Mouse (Mus musculus): ENCODE results near the gene Scrn3.
A peak's percentile ranks its signal among the peaks of the same experiment; 100 is the strongest.

Scrn3 gene

DNA sequence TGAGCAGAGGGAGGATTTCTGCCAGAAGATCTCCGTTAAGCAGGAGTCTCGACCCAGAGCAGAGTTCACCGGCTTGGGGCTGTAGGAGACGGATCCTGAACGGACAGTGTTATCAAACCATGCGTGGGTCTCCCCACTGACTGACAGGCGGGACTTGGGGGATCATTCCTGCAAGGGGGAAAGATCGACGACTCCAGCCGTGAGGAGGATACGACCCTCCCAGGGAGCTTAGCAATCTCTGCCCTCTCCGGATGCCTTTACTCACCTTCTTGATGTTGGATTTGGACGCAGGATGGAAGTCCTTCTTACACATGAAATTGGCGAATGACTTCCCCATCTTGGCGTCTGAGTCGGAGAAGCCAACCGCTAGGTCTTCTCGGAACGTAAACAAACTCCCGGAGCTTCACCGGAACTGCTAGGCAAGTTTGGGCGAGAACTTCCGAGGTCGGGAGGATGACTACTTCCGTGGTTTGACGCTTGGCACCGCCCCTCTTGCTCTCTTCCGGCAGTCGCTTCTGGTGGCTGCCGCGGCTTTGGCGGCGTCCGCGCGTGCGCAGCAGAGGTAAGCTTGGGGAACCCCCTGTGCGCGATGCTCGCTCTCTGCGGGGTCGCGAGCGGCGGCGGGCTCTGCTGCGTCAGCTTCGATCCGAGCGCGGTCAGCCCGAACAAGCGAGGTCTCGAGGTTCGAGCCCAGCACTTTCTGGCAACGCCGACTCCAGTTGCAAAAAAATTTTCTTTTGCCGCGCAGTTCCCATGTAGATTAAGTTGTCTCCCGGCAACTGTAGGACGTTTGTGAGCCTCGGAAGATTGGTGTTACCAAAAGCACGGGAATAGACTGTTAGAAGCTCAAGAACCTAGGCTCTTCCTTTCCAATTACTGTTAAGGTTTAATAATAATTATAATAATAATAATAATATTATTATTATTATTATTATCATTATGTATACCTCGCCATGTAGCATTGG lies at the start of gene Scrn3, which contains the start of gene Cir1:
TSS of gene Scrn3 (plus strand) at position 450 of the 965 bp plus-strand sequence.
TSS of gene Cir1 (minus strand) at position 550 of the 965 bp plus-strand sequence.
- peak; percentile 96 to 97 for DNase-seq (ENCODE audit: inconsistent age in 2 of 2, low spot score in 1 of 2)

DNA sequence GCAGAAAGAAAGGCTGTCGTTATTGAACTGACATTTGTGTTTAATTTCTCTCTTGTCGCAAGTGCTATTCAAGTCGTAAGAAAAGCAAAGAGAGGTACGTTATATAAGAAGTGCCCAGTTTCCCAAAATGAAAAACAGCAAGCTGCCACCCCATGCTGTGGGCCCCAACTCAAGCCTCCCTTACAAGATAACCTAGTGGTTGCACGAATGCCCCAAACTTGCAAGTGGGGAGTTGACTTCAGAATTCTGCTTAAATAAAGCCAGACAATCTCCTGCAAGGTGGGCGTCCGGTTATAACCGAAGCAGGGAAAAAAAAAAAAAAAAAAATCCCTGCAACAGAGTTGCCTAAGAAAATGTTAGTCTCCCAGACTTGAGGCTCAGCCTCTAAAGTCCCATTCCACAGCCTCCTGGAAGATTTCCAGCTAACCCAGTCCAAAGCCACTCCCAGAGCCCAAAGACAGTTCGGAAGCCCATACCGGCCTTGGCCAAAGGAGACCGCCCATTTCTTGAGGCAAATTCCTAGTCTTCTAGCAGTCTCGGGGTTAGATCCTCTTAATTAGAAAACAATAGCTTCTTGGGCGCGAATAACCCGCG lies 49.1 kb upstream of the Scrn3 start:
- peak in 1 of 2 experiments; percentile 31 for DNase-seq (ENCODE audit: inconsistent age in 2 of 2, low spot score in 1 of 2)

DNA sequence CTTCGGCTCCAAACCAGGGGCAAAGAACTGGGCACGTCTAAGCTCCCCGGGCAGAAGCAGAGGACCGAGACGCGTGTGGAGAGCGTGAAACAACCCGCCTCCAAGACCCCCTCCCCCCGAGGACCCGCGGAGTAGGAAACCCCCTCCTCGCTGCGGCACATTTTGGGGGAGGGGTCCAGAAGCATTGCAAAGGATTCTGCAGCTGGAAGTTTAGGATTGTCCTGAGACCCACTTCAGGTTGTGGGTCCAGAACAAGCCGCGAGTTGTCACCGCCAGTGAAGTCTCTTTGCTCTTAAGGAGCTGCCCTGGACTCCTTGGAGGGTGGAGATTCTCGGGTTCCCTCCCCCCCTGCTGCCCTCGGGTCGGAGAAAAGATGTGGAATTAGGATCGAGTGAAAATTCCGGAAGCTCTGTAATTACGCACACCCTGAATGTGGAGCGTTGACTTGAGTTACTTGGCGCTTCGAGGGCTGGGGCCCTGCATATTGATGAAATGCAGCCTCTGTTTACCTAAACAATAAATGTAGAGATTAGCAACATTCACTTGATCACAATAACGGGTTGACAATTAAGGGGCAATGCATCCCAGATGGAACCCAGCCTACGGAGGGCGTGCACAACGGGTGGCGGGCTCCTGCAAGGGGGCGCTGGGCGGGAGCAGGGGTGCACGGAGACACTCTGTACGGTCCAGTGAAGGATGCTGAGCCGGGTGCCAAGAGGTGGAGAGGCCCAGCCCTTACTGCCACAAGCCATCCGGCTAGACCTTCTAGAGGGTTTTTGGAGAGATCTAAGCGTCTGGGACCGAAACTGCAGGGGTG lies 48.4 kb upstream of the Scrn3 start:
- peak in 1 of 2 experiments; percentile 30 for DNase-seq (ENCODE audit: inconsistent age in 2 of 2, low spot score in 1 of 2)

DNA sequence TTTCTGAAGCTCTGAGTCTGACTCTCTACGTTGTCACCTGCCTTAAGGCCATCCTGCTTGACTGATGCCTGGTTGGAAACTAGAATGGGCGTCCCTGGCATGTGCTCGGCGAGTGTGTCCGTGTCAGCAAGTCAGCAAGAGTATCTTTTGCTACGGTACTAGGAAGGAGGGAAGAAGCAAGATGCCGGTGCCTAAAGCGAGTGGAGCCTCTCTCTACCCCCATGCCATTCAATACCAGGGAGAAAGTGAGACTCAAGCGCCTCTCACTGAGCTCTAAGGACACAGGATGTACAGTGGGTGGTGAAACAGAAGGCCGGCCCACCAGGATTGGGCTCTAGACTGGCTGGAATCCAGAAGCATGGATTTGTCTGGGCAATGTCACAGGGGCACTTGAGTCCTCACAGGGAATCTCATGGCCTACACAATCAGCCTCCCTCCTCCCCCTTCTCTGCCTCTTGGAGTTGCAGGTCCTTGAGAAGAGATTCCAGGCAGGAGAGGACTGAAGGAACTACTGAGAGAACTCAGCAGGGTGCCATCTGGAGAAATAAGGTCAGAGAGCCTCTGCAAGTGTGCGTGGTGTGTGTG lies 47.7 kb upstream of the Scrn3 start:
- DNase-seq (ENCODE audit: inconsistent age in 2 of 2, low spot score in 1 of 2) = peak in 1 of 2 experiments; percentile 15

DNA sequence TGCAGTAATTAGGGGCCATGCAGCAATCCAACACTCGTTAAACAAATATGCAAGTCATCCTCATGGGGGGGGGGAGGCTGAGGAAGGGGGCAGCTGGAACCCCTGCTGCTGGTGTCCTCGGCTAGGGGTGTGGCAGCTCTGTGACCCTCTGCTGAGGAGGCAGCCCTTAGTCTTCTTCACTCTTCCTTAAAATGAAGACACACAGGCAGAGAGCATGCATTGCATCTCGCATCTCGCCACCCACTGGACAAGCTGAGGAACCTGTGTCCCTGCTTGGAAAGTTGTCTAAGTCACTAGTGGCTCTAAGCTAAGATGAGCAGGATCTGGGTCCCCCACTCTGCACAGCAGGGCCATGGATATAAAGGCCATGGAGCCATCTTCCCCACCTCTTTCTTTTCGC lies 46.4 kb upstream of the Scrn3 start:
- DNase-seq (ENCODE audit: inconsistent age in 2 of 2, low spot score in 1 of 2) = peak in 1 of 2 experiments; percentile 15

DNA sequence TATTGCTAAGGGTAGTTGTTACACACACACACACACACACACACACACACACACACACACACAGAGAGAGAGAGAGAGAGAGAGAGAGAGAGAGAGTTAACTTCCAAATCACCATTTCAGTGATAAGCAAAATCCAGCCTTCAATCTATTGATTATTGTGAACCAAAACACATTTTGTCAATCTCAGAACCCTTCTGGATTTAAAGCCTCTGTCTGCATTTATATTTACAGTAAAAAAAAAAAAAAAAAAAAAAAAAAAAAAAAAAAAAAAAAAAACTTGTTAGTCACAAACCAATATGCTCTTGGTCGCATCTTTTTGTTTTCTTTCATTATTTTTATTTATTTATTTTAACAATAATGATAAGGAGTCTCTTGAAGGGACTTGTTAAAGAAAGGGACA lies 45.8 kb upstream of the Scrn3 start:
- DNase-seq (ENCODE audit: inconsistent age in 2 of 2, low spot score in 1 of 2) = no peak

DNA sequence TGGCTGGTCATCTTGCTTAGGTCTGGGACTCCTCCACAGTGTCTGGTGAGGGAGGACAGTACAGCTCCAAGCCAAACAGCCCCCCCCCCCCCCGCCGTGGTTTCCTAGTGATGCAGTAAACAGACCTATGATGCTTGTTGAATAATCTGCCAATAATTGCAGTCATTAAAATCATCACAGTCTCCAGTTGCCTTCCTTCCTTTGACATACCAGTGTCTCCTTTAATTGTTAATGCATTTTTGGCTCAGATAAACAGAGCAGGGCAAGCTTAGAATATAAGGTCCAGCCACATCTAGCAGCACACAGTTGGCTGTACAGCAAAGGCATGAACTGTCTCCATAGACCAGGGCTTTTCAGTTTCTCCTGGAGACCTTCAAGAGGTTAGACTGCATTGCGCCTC lies 45.2 kb upstream of the Scrn3 start:
- DNase-seq (ENCODE audit: inconsistent age in 2 of 2, low spot score in 1 of 2) = no peak

DNA sequence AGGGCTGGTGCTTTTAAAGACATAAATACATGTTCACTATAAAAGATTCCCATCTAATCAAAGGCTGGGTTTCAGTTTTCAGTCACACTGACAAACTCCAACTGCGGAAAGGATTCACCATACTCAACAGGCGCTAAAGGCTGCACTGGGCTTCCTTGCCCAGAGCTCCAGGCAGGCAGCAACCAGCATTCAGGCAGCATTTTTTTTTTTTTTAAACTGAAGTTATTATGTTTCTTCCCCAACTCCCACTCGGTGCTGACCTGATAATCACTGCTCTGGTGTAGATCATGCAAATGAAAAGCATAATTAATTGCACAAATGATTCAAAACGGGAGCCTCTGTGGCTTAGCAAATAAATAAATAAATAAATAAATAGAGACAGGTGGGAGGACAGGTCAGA lies 44.6 kb upstream of the Scrn3 start:
- DNase-seq (ENCODE audit: inconsistent age in 2 of 2, low spot score in 1 of 2) = peak in 1 of 2 experiments; percentile 15

DNA sequence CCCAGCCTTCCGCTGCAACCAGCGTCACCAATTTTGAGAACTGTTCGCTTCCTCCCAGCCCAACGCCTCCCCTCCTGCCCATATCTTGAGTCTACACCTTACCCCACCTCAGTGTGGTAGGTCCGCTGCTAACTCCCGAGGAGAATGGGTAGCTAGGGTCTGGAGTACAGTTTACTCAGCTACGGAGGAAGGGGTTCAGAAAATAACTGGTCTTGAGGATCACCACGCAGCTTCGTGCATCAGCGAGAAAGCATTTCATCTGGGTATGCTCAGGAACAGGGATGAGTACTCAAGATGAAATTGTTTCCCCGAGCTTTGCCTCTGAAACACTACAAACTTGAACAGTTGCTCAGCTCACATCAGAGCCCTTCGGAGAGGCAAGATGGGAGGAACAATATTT lies 44.1 kb upstream of the Scrn3 start:
- DNase-seq (ENCODE audit: inconsistent age in 2 of 2, low spot score in 1 of 2) = peak in 1 of 2 experiments; percentile 29

DNA sequence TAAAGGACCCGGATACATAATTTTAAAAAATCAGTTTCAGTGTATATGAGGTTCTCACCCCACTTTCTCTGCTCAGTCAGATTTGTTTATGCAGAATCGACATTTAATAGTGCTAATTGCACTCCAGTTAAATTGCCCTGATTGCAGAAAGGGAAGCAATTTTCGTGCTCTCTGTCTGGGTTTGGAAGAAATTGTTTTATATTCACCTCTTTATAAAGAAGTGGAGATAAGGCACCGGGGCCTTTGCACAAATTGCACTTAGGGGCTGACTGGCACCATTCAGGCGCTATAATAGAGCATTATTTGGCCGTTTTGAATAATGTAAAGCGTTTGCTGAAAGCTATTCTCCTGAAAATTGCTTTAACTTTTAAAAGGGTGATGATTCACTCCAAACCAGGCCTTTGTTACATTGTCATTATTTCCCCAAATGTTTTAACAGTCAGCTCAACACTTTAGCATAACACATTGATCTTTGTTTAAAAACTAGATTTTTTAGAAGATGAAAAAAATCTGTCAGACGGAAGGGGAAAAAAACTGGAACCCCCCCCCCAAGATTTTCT lies 43.5 kb upstream of the Scrn3 start:
- peak in 1 of 2 experiments; percentile 30 for DNase-seq (ENCODE audit: inconsistent age in 2 of 2, low spot score in 1 of 2)

DNA sequence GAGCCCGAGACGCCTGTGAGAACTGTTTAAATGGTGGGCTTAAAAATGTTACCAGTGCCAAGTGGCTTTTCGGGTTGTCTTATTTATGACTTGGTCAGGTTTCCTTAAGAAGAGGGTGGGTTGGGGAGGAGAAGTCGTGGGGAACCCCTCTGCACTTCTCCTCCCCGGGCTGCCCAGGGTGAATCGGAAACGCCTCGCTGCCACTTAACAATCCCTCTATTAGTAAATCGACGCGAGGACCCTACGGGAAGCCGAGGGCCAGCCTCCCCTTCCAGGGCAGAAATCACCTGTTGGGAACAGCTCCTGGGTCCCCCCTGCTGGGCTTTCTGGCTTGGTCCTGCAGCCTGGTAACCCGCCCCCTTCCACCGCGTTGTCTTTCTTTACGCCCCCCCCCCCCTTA lies 42.7 kb upstream of the Scrn3 start:
- no peak for DNase-seq (ENCODE audit: inconsistent age in 2 of 2, low spot score in 1 of 2)

DNA sequence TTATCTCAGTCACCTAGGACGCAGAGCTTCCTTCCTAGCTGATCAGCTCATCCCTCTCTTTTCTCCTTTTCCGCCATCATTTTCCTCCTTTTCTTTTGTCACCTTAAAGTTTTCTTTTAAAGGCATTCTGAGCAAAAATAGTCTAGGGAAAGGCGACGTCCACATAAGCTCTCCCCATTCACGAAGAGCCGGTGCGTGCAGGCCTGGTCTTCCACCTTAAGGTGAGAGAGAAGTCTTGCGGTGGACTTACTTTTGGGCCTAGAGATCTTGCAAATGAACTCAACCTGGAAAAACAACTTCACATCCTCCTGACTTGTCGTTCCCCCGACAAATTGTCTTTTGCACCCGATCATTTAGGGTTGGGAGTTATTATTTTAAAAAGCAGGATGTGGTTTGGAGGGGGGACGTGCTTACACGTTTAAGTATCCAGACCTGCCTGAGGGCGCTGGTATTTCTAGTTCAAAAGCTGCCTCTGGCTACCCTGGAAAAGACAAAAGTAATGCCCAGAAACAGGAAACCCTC lies 42.3 kb upstream of the Scrn3 start:
- DNase-seq (ENCODE audit: inconsistent age in 2 of 2, low spot score in 1 of 2) = no peak

DNA sequence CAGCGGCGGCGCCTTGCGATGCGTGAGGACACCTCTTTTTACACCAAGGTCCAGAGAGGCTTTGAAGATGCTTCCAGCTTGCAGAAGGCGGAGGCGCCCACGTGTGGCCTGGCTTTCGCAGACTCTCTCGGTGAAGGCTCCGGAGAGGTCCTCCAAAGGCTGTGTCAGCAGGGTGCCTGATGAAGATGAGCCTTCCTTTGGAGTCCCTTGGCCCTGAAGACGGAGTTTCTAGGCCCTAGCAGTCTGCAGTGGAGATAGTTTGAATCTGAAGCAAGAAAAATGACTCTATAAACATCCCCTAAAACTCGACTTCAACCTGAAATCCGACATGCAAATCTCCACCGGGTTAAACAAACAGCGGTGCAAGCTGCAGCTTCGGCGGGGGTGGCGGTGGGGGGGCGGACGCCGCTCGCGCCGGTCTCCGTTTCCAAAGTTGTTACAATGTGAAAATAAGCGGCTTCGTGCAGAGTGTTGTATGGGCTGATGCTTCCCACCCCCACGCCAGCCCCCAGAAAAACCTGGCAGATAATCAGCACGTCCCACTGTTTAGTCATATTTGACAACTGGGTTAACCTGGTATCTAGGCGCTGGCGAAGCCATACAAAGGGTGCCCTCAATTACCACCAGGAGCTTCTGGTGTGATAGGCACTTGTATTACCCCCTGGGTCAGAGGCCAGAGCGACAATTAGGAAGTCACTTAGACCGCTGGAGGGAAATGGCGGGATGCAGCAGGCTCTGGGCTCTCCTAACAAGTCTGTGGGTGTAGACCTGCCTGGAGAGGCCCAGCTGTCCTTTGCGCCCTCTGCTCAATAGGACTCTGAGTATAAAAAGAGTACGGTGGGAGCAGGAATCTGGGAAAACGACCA lies 41.6 kb upstream of the Scrn3 start:
- DNase-seq (ENCODE audit: inconsistent age in 2 of 2, low spot score in 1 of 2) = peak in 1 of 2 experiments; percentile 57

DNA sequence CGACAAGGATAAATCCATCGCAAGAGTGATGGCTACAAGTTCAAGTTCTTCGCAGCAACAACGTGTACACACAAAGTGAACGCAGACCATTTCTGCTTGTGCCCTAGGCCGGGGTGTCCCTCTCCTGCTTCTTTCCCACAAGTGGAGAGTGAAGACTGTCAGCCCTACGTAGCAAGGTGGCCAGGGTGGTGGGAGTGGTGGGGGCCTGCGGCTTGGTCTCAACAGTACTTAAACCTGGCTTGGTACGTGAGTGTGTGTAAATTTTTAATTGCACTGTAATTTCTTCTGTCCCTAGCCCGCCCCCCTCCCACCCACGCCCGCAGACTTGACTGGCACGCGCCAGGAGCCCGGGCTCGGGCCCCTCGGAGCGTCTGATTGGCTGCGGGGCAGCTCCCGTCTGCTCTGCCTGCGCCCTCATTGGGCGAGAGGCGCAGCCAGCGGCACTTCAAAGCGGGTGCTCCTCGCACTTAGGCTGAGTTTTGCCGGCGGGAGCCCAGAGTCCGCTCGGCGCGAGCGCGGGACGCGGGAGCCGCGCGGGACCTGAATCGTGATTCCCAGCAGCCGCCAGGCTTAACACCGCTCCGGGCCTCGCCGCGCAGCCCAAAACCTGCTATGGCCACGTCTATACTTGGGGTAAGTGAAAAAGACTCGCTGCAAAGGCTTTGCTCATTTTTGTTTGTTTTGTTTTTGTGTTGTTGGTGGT lies 40.8 kb upstream of the Scrn3 start, which contains the start of gene Sp9:
TSS of gene Sp9 (plus strand) at position 467 of the 703 bp plus-strand sequence.
- DNase-seq (ENCODE audit: inconsistent age in 2 of 2, low spot score in 1 of 2) = peak; percentile 29 to 71

DNA sequence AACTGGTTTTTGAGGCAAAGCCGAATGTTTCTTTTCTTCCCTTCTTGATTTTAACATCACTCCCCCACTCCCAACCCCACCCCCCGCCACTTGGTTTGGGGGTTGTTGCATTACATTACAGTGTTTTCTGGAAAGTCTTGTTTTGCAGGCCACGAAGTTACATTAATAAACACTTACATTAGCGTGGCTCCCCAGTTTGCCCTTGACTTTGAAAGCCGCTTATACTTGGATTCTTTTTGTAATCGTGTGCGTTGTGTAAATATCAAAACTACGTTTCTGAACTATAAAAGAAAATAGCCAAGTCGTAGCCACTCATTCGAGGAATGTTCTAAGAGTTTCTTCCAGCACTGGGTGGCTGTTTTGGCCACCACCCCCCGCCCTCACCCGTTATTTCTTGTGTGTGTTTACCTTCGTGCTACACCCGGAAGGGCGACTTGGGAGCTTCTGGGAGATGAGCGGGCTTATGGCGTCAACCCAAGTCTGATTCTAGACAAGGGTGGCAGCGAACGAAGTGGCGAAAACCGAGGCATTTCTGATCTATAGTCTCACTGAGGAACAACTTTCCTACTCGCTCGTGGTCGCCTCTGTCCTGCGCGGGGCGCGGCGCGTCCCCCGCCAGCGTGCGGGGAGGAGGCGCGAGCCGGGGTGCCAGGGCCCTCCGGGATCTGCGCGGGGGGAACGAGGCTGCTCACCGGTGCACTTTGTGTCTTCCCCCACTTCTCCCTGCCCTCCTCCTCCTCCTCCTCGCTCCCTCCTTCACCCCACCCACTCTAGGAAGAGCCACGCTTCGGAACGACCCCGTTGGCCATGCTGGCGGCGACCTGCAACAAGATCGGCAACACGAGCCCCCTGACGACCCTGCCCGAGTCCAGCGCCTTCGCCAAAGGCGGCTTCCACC lies 39.8 kb upstream of the Scrn3 start:
- peak in 1 of 2 experiments; percentile 76 for DNase-seq (ENCODE audit: inconsistent age in 2 of 2, low spot score in 1 of 2)

DNA sequence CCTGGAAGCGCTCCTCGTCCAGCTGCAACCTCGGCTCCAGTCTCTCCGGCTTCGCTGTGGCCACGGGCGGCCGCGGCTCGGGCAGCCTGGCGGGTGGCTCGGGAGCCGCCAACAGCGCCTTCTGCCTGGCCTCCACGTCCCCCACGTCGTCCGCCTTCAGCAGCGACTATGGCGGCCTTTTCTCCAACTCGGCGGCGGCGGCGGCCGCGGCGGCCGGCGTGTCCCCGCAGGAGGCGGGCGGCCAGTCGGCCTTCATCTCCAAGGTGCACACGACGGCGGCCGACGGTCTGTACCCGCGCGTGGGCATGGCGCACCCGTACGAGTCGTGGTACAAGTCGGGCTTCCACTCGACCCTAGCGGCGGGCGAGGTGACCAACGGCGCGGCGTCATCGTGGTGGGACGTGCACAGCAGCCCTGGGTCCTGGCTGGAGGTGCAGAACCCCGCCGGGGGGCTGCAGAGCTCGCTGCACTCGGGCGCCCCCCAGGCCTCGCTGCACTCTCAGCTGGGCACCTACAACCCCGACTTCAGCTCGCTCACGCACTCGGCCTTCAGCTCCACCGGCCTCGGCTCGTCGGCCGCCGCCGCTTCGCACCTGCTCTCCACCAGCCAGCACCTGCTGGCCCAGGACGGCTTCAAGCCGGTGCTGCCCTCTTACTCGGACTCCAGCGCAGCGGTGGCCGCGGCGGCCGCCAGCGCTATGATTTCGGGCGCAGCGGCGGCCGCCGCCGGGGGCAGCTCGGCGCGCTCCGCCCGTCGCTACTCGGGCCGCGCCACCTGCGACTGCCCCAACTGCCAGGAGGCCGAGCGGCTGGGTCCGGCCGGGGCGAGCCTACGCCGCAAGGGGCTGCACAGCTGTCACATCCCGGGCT lies 38.9 kb upstream of the Scrn3 start:
- DNase-seq (ENCODE audit: inconsistent age in 2 of 2, low spot score in 1 of 2) = peak in 1 of 2 experiments; percentile 62
